Mouse (Mus musculus) layer of hippocampus, adult 11-12 months (tissue): ENCODE results near the gene Gm4788.
"Not testable (repeated sequence)": the region's sequence is repeated elsewhere in the genome, so short reads cannot be mapped to it uniquely, and the experiment has no call there.

ENCODE experiments used
- DNase-seq: peaks from one replicate; pipeline ENCODE4 v3.0.0; 2022; ENCODE audit warnings: low spot score

The Gm4788 gene

GRCm38 (mm10) chr1:139781143-139781542 lies at the start of gene Gm4788:
Gm4788 (minus strand) TSS chr1:139781243.
- no peak for DNase-seq

GRCm38 (mm10) chr1:139808594-139808993 lies 27.6 kb upstream of the Gm4788 start:
- no peak for DNase-seq

GRCm38 (mm10) chr1:139769913-139770312 lies 11.1 kb downstream of the Gm4788 start:
- DNase-seq, result not testable (repeated sequence)

- DNase-seq, result not testable (repeated sequence)
Measured at GRCm38 (mm10) chr1:139716681-139717080, 64.4 kb downstream of the Gm4788 start.

GRCm38 (mm10) chr1:139716249-139716648 lies 64.8 kb downstream of the Gm4788 start:
- not testable (repeated sequence) for DNase-seq

GRCm38 (mm10) chr1:139649921-139650320 lies 131.1 kb downstream of the Gm4788 start:
- DNase-seq, result not testable (repeated sequence)
